Comparison of ENCODE assay signal across 30 mouse cellular contexts in the genomic region with DNA sequence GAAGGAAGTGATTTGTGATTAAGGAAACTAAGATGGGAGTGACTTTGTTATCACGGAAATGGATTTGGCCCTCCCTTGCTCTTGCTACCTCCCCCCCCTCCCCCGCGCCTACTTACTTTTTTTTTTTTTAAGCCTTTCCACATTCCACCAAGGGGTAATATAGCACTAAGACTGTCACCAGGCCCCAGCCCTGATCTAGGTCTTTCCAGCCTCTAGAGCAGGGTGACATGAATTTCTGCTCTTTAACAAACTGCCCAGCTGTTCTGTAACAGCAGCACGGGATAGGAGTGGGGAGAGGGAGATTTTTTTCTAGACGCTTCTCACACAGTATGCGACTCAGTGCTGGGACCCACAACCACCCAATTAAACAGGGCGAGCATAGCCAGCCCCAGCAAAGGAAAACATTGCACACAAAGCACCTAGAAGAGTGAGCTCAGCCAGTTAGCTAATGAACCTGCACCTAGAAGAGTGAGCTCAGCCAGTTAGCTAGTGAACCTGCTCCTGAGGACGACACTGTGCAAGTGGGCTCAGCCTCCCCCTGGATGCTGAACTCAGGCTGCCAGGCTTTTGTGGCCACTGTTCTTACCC. TPM values are rescaled to one million over a fixed set of nuclear protein-coding genes. Genes with fewer than 3 reads are reported as not detected.
DNase-seq lines count a peak whose midpoint lies in the region; ATAC-seq and TF ChIP-seq lines count a peak whose summit lies in the region.
"Had no signal": no experiment of that assay in that cellular context is flagged by ENCODE, and none has a peak within 500 bp of the region (broad histone marks: within the 10 kb centered on the region; RNA-seq: fewer than 3 reads in every experiment).

No protein-coding gene starts in this region.

- TF ChIP-seq EP300 in stomach, postnatal 0 days (optimal IDR thresholded peaks at IDR 0.05), result no peak

- no peak for DNase-seq in forebrain, postnatal 0 days
- no peak for DNase-seq in forebrain, embryonic 10.5 days (ENCODE audit: extremely low spot score, low spot score)
- no peak for DNase-seq in lung, embryonic 14.5 days
- no peak for DNase-seq in lung, postnatal 14 days
- no peak for DNase-seq in stomach, postnatal 0 days (ENCODE audit: low spot score)
- DNase-seq in urinary bladder, adult 2 months (ENCODE audit: low spot score), result no peak
- no peak for DNase-seq in gastrocnemius, postnatal 25 days
- DNase-seq: adrenal gland, adult 2 months; cerebellum, adult 18-20 months; cerebellum, postnatal 36 days; heart, postnatal 14 days; kidney, postnatal 25 days; layer of hippocampus, postnatal 36 days; lung, postnatal 4 days; retina, postnatal 1 day; right cerebral cortex, postnatal 25 days; spleen, adult 18-20 months; thymus, adult 18-20 months; thymus, postnatal 36 days had no signal

- H3K9ac ChIP-seq in forebrain, postnatal 0 days, result no peak overlapping the region
- H3K9ac ChIP-seq in lung, embryonic 14.5 days, result no peak overlapping the region
- H3K9ac ChIP-seq in stomach, embryonic 15.5 days, result no peak overlapping the region
- H3K9ac ChIP-seq in stomach, postnatal 0 days (ENCODE audit: low read length), result no peak overlapping the region
- H3K9ac ChIP-seq: heart, embryonic 13.5 days; limb, embryonic 15.5 days; liver, embryonic 14.5 days; neural tube, embryonic 13.5 days had no signal

- H3K4me1 ChIP-seq in forebrain, postnatal 0 days (ENCODE audit: insufficient read depth), result no peaks in the 10 kb centered on the region
- H3K4me1 ChIP-seq in forebrain, embryonic 10.5 days, result peaks cover 9% of the 10 kb centered on the region; the same call in 1 of the 2 replicates
- H3K4me1 ChIP-seq in lung, embryonic 14.5 days (ENCODE audit: insufficient read depth), result no peaks in the 10 kb centered on the region
- H3K4me1 ChIP-seq in stomach, embryonic 15.5 days, result no peaks in the 10 kb centered on the region
- H3K4me1 ChIP-seq in stomach, postnatal 0 days (replicated peaks; ENCODE audit: control insufficient read depth, insufficient read depth), result no peaks in the 10 kb centered on the region

- no peak overlapping the region for H3K27ac ChIP-seq in forebrain, postnatal 0 days (ENCODE audit: low read depth, low read length)
- no peak overlapping the region for H3K27ac ChIP-seq in forebrain, embryonic 10.5 days
- H3K27ac ChIP-seq in lung, embryonic 14.5 days (ENCODE audit: low read depth), result no peak overlapping the region
- H3K27ac ChIP-seq in stomach, embryonic 15.5 days, result no peak overlapping the region
- H3K27ac ChIP-seq in stomach, postnatal 0 days (replicated peaks), result no peak overlapping the region
- H3K27ac ChIP-seq: heart, embryonic 13.5 days; hindbrain, postnatal 0 days; limb, embryonic 15.5 days; liver, embryonic 14.5 days; neural tube, embryonic 13.5 days had no signal

- ATAC-seq in forebrain, postnatal 0 days, result peak; percentile 18; the same call in 1 of the 2 replicates
- peak; percentile 38; the same call in 1 of the 2 replicates for ATAC-seq in lung, embryonic 14.5 days (ENCODE audit: insufficient read depth)
- peak; percentile 4; the same call in 1 of the 2 replicates for ATAC-seq in stomach, embryonic 15.5 days (ENCODE audit: insufficient read depth, low FRiP score, low read depth)
- no peak for ATAC-seq in stomach, postnatal 0 days (ENCODE audit: low FRiP score, low TSS enrichment)
- ATAC-seq: hindbrain, postnatal 0 days; intestine, embryonic 16.5 days; midbrain, embryonic 16.5 days; Patski had no signal

- no peak for TF ChIP-seq CTCF in forebrain, postnatal 0 days (IDR thresholded peaks at IDR 0.05; ENCODE audit: low read depth)
- no peak for TF ChIP-seq CTCF in lung, embryonic 14.5 days (IDR thresholded peaks at IDR 0.05; ENCODE audit: low read depth)
- no peak for TF ChIP-seq CTCF in stomach, postnatal 0 days (IDR thresholded peaks at IDR 0.05; ENCODE audit: low read depth)

- no peaks in the 10 kb centered on the region for H3K27me3 ChIP-seq in forebrain, postnatal 0 days (ENCODE audit: insufficient read depth, low read length)
- peaks cover 13% of the 10 kb centered on the region for H3K27me3 ChIP-seq in forebrain, embryonic 10.5 days (ENCODE audit: poor library complexity, severe bottlenecking)
- no peaks in the 10 kb centered on the region for H3K27me3 ChIP-seq in lung, embryonic 14.5 days (ENCODE audit: insufficient read depth, low read length)
- no peaks in the 10 kb centered on the region for H3K27me3 ChIP-seq in stomach, embryonic 15.5 days (replicated peaks)
- no peaks in the 10 kb centered on the region for H3K27me3 ChIP-seq in stomach, postnatal 0 days (ENCODE audit: control insufficient read depth, insufficient read depth, low read length)
- H3K27me3 ChIP-seq: limb, embryonic 15.5 days; neural tube, embryonic 13.5 days; Patski had no signal

- no peak overlapping the region for H3K4me2 ChIP-seq in forebrain, postnatal 0 days (ENCODE audit: low read depth)
- no peak overlapping the region for H3K4me2 ChIP-seq in lung, embryonic 14.5 days
- H3K4me2 ChIP-seq in stomach, embryonic 15.5 days, result no peak overlapping the region
- no peak overlapping the region for H3K4me2 ChIP-seq in stomach, postnatal 0 days (replicated peaks; ENCODE audit: low read depth)
- H3K4me2 ChIP-seq: heart, embryonic 13.5 days; limb, embryonic 15.5 days; neural tube, embryonic 13.5 days had no signal

- H3K9me3 ChIP-seq in forebrain, postnatal 0 days (ENCODE audit: low read length), result no peaks in the 10 kb centered on the region
- H3K9me3 ChIP-seq in forebrain, embryonic 10.5 days, result no peaks in the 10 kb centered on the region
- no peaks in the 10 kb centered on the region for H3K9me3 ChIP-seq in lung, embryonic 14.5 days (ENCODE audit: low read depth, low read length)
- H3K9me3 ChIP-seq in stomach, embryonic 15.5 days, result no peaks in the 10 kb centered on the region
- no peaks in the 10 kb centered on the region for H3K9me3 ChIP-seq in stomach, postnatal 0 days (ENCODE audit: control insufficient read depth, low read length)
- H3K9me3 ChIP-seq: G1E; heart, embryonic 13.5 days; limb, embryonic 15.5 days; neural tube, embryonic 13.5 days had no signal

- H3K4me3 ChIP-seq in forebrain, postnatal 0 days (ENCODE audit: low read depth, low read length), result no peak overlapping the region
- H3K4me3 ChIP-seq in forebrain, embryonic 10.5 days, result no peak overlapping the region
- H3K4me3 ChIP-seq in lung, embryonic 14.5 days (ENCODE audit: low read depth, low read length), result no peak overlapping the region
- H3K4me3 ChIP-seq in stomach, embryonic 15.5 days (replicated peaks), result no peak overlapping the region
- no peak overlapping the region for H3K4me3 ChIP-seq in stomach, postnatal 0 days (ENCODE audit: low read depth, low read length)
- H3K4me3 ChIP-seq: heart, embryonic 13.5 days; limb, embryonic 15.5 days; myocyte; neural tube, embryonic 13.5 days had no signal

- 59% methylated on average over 8 of the region's 8 CpGs for WGBS in forebrain, postnatal 0 days
- WGBS in forebrain, embryonic 10.5 days, result 72% methylated on average over 8 of the region's 8 CpGs
- 50% methylated on average over 8 of the region's 8 CpGs for WGBS in lung, embryonic 14.5 days
- WGBS in stomach, embryonic 15.5 days, result 56% methylated on average over 8 of the region's 8 CpGs
- WGBS in stomach, postnatal 0 days, result 57% methylated on average over 8 of the region's 8 CpGs

- no peaks in the 10 kb centered on the region for H3K36me3 ChIP-seq in forebrain, postnatal 0 days (ENCODE audit: insufficient read depth)
- H3K36me3 ChIP-seq in forebrain, embryonic 10.5 days (replicated peaks), result no peaks in the 10 kb centered on the region
- H3K36me3 ChIP-seq in lung, embryonic 14.5 days (ENCODE audit: insufficient read depth), result no peaks in the 10 kb centered on the region
- no peaks in the 10 kb centered on the region for H3K36me3 ChIP-seq in stomach, embryonic 15.5 days
- no peaks in the 10 kb centered on the region for H3K36me3 ChIP-seq in stomach, postnatal 0 days (ENCODE audit: control insufficient read depth, insufficient read depth, low read length)
- H3K36me3 ChIP-seq: G1E; heart, embryonic 13.5 days; limb, embryonic 15.5 days; neural tube, embryonic 13.5 days had no signal

RNA-seq across cellular contexts. Expression of gene Bach2, which starts 10.5 kb away (rescaled TPM):
- 16.2 and 19.0 TPM in 2 replicates for total RNA-seq in forebrain, postnatal 0 days (2014; rRNA removed)
- polyA plus RNA-seq in forebrain, postnatal 0 days (2015; fragmentation: Nextera tagmentation; extraction: Ambion mirVana), result 9.1 and 16.0 TPM in 2 replicates
- polyA plus RNA-seq in forebrain, embryonic 10.5 days (2016; fragmentation: Nextera tagmentation; extraction: Ambion mirVana), result 7.1 and 7.3 TPM in 2 replicates
- polyA plus RNA-seq in lung, embryonic 14.5 days (2014; fragmentation: Nextera tagmentation; extraction: Ambion mirVana), result 12.8 and 16.1 TPM in 2 replicates
- 5.2 TPM in 2 replicates for polyA plus RNA-seq in stomach, embryonic 15.5 days (2015; fragmentation: Nextera tagmentation; extraction: Ambion mirVana)
- polyA plus RNA-seq in stomach, postnatal 0 days (2015; fragmentation: Nextera tagmentation; extraction: Ambion mirVana), result 1.9 TPM in 2 replicates
- 2.3 and 2.6 TPM in 2 replicates for polyA plus RNA-seq in urinary bladder, adult 2 months (2012; rRNA removed)
- total RNA-seq in gastrocnemius, postnatal 25 days (2021), result 1 to 10 TPM; 2.9 to 3.0 TPM
- polyA plus RNA-seq: G1E had no signal
